Mouse (Mus musculus): ENCODE measurements around the gene Exoc3l4. TPM values are rescaled to one million over a fixed set of nuclear protein-coding genes. Genes with fewer than 3 reads are reported as not detected.

Gene Exoc3l4
- polyA plus RNA-seq, 1 experiment from 2014 or later, result 5.7 TPM

DNA sequence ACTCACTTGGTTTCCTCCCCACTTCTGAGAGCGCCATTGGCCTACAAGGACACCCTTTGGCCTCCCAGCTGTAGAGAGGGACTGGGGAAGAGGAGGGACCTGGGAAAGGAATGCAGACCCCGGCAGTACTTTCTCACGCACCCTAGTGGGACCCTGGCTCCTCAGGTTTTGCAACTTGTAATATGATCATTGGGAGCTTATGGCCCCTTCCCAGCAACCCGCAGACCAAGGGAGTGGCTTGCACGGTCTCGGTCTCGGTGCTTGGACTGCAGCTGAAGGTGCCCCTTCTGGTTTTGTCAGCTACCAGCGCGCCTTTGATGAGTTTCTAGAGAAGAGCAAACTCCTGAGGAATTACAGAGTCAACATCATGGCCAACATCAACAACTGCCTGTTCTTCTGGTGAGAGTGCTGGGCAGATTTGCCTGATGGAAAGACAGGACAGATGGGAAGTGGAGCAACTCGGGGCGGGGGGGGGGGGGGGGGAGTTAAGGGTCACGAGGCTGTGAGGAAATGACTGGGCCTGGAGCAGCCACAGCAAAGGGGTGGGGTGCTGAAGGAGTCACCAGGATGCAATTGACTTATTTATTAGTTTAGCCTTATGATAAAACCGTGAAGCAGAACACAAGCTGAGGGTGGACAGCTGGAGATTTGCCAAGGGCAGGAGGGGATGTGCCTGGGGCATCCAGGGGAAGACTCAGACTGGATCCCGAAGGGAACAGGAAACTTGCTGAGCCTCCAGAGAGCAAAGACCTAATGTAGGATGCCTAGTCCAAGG lies 32.3 kb downstream of the Exoc3l4 start:
- WGBS, result 17% methylated on average over 14 of the region's 14 CpGs
- no peak overlapping the region for H3K4me2 ChIP-seq (replicated peaks; ENCODE audit: low read depth, low read length)
- no peak overlapping the region for H3K27ac ChIP-seq (ENCODE audit: low read length)
- no peak for ATAC-seq (ENCODE audit: insufficient number of reproducible peaks, insufficient read depth, low FRiP score, low read depth)
- no peak overlapping the region for H3K4me3 ChIP-seq (ENCODE audit: low read depth, low read length)
- H3K9me3 ChIP-seq (ENCODE audit: control insufficient read depth, low read depth, low read length), result no peaks in the 10 kb centered on the region
- peaks cover 52% of the 10 kb centered on the region for H3K27me3 ChIP-seq (ENCODE audit: control insufficient read depth, insufficient read depth, low read length)
- no peaks in the 10 kb centered on the region for H3K36me3 ChIP-seq (ENCODE audit: control insufficient read depth, insufficient read depth, low read length)
- H3K4me1 ChIP-seq (ENCODE audit: control insufficient read depth, insufficient read depth, low read length), result peaks cover 27% of the 10 kb centered on the region; the same call in 1 of the 2 replicates
- no peak overlapping the region for H3K9ac ChIP-seq (replicated peaks; ENCODE audit: low read depth, low read length)

DNA sequence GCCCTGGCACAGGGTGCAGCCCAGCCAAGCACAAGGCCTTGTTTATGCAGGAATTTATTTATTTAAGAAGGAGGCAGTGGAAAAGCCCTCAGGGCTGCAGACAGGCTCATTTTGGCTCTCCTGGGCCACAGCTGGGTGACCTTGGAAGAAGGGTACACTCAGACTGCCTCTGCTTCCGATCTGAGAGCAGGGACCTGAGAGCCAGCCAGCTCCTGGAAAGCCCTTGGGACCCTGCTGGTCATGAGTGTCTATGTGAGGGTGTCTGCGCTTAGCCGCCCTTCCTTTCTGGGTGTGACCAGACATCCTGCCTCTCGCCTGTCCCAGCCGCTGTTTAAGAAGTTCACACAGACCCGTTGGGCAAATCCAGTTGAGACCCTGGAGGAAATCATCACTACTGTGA lies 33.5 kb downstream of the Exoc3l4 start:
- WGBS, result 38% methylated on average over 6 of the region's 6 CpGs
- no peak for ATAC-seq (ENCODE audit: insufficient number of reproducible peaks, insufficient read depth, low FRiP score, low read depth)
- Histone ChIP-seq H3K4me1 (ENCODE audit: control insufficient read depth, insufficient read depth, low read length) (peaks cover 37% of the 10 kb centered on the region), H3K9ac (replicated peaks; ENCODE audit: low read depth, low read length) (no peak overlapping the region), H3K27me3 (ENCODE audit: control insufficient read depth, insufficient read depth, low read length) (peaks cover 40% of the 10 kb centered on the region), H3K9me3 (ENCODE audit: control insufficient read depth, low read depth, low read length) (no peaks in the 10 kb centered on the region), H3K36me3 (ENCODE audit: control insufficient read depth, insufficient read depth, low read length) (no peaks in the 10 kb centered on the region), H3K27ac (ENCODE audit: low read length) (no peak overlapping the region), H3K4me3 (ENCODE audit: low read depth, low read length) (no peak overlapping the region), H3K4me2 (replicated peaks; ENCODE audit: low read depth, low read length) (no peak overlapping the region)

DNA sequence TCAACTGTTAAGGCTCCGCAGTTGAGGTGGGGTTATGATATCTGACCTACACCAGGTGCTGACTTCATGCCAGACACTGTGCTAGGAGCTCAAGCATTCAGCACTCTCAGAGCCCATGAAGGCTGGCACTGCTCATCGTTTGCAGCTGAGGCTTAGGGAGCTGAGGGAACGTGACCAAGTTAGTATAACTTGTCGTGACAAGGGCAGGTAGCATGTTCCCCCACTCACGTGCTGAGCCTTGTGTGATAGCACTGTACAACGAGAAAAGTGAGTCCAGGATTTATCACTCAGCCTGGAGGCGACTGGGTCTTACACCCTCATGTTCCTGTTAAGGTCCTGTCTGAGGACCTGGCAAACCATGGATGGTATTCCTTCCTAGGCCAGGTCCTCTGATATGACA lies 34.7 kb downstream of the Exoc3l4 start:
- Histone ChIP-seq H3K4me3 (ENCODE audit: low read depth, low read length) (no peak overlapping the region), H3K4me1 (ENCODE audit: control insufficient read depth, insufficient read depth, low read length) (peaks cover 39% of the 10 kb centered on the region), H3K36me3 (ENCODE audit: control insufficient read depth, insufficient read depth, low read length) (no peaks in the 10 kb centered on the region), H3K27me3 (ENCODE audit: control insufficient read depth, insufficient read depth, low read length) (peaks cover 28% of the 10 kb centered on the region), H3K9me3 (ENCODE audit: control insufficient read depth, low read depth, low read length) (no peaks in the 10 kb centered on the region), H3K4me2 (replicated peaks; ENCODE audit: low read depth, low read length) (no peak overlapping the region), H3K27ac (ENCODE audit: low read length) (no peak overlapping the region), H3K9ac (replicated peaks; ENCODE audit: low read depth, low read length) (no peak overlapping the region)
- no peak for ATAC-seq (ENCODE audit: insufficient number of reproducible peaks, insufficient read depth, low FRiP score, low read depth)
- 78% methylated on average over 7 of the region's 7 CpGs for WGBS

DNA sequence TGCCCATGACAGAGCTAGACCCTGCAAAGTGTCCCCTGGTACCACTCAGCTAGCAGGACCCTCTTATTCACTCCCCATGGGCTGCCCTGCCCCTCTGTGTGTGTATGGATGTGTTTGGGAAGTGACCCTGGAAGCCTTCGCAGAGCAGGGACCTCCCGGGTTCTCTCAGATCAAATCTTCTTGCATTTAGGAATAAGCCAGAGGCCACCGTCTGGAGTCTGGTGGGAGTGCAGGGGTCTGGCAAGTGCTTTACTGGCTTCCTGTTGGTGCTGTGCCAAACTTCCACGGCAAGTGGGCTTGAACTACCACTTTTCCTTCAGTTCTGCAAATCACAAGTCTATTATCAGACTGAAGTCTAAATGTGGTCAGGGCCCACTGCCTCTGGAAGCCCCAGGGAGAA lies 37.2 kb downstream of the Exoc3l4 start:
- Histone ChIP-seq H3K9me3 (ENCODE audit: control insufficient read depth, low read depth, low read length) (no peaks in the 10 kb centered on the region), H3K4me2 (replicated peaks; ENCODE audit: low read depth, low read length) (no peak overlapping the region), H3K27me3 (ENCODE audit: control insufficient read depth, insufficient read depth, low read length) (peaks cover 4% of the 10 kb centered on the region; the same call in 1 of the 2 replicates), H3K4me3 (ENCODE audit: low read depth, low read length) (no peak overlapping the region), H3K27ac (ENCODE audit: low read length) (no peak overlapping the region), H3K36me3 (ENCODE audit: control insufficient read depth, insufficient read depth, low read length) (no peaks in the 10 kb centered on the region), H3K9ac (replicated peaks; ENCODE audit: low read depth, low read length) (no peak overlapping the region), H3K4me1 (ENCODE audit: control insufficient read depth, insufficient read depth, low read length) (peaks cover 25% of the 10 kb centered on the region)
- ATAC-seq (ENCODE audit: insufficient number of reproducible peaks, insufficient read depth, low FRiP score, low read depth), result no peak
- 33% methylated on average over 4 of the region's 4 CpGs for WGBS

DNA sequence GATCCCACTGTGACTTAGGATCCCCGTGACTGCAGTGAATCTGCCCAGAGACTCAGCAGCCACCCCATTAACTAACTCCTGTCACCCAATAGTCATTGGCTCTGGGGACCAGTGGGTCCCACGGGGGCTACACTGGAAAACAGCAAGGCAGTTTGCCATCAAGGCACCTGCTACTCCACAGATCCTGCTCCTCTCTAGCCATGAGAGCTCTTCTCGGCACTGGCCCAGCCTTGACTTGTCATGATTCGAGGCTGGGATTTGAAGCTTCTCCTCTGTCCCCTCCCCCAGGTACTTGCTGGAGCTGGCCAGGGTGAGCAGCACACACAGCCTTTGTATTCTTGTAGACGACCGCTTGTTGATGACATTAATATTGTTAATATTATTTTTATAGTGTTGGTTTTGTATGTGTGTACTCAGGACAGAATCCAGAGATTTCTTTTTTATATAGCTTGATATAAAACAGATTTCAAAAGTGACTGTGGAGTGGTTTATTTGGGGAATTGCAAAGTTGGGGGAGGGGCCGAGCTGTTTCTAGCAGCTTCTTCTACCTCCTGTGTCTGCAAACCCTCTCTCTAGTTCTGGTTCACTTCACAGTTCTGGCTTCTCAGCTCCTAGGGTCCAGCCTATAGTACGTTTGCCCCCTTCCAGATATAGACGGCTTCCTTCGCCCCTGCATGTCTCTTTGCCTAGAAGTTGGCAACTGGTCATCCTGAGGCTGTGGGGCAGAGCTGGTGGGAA lies 37.9 kb downstream of the Exoc3l4 start:
- H3K9ac ChIP-seq (replicated peaks; ENCODE audit: low read depth, low read length), result no peak overlapping the region
- 51% methylated on average over 10 of the region's 10 CpGs for WGBS

DNA sequence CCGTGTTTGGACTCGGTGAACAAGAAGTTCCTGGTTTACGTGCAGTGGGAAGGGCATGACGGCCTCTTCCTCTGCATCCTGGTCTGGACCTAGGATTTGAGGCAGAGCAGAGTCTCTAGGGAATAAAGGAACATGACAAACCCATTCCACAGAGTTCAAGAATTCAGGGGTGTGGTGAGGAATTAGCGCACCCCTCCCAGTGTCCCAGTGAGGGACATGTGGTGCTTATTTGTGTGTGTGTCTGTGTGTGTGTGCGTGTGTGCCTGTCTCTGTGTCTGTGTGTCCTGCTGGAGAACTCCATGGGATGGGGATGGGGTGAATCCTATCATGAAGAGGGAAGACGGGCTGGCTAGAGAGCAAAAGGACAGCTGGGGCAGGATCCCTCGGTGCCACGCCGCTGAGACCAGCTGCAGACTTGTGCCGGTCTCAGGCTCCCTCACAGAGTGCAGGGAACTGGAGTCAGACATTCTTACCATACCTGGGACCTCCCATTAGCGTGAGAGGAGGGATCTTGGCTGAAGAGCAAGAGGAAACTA lies 38.6 kb downstream of the Exoc3l4 start:
- WGBS, result 65% methylated on average over 12 of the region's 12 CpGs
- no peak overlapping the region; the same call in 1 of the 2 replicates for H3K27ac ChIP-seq (ENCODE audit: low read length)
- H3K9me3 ChIP-seq (ENCODE audit: control insufficient read depth, low read depth, low read length), result no peaks in the 10 kb centered on the region
- no peak overlapping the region for H3K4me2 ChIP-seq (replicated peaks; ENCODE audit: low read depth, low read length)
- no peaks in the 10 kb centered on the region for H3K36me3 ChIP-seq (ENCODE audit: control insufficient read depth, insufficient read depth, low read length)
- peaks cover 19% of the 10 kb centered on the region for H3K4me1 ChIP-seq (ENCODE audit: control insufficient read depth, insufficient read depth, low read length)
- peaks cover 4% of the 10 kb centered on the region; the same call in 1 of the 2 replicates for H3K27me3 ChIP-seq (ENCODE audit: control insufficient read depth, insufficient read depth, low read length)
- H3K9ac ChIP-seq (replicated peaks; ENCODE audit: low read depth, low read length), result no peak overlapping the region
- ATAC-seq (ENCODE audit: insufficient number of reproducible peaks, insufficient read depth, low FRiP score, low read depth), result no peak
- no peak overlapping the region for H3K4me3 ChIP-seq (ENCODE audit: low read depth, low read length)

More for the DNA sequence above, 37.9 kb downstream of the Exoc3l4 start:
- Histone ChIP-seq H3K36me3 (ENCODE audit: control insufficient read depth, insufficient read depth, low read length) (no peaks in the 10 kb centered on the region), H3K4me3 (ENCODE audit: low read depth, low read length) (no peak overlapping the region), H3K4me1 (ENCODE audit: control insufficient read depth, insufficient read depth, low read length) (peaks cover 22% of the 10 kb centered on the region), H3K4me2 (replicated peaks; ENCODE audit: low read depth, low read length) (no peak overlapping the region), H3K9me3 (ENCODE audit: control insufficient read depth, low read depth, low read length) (no peaks in the 10 kb centered on the region), H3K27me3 (ENCODE audit: control insufficient read depth, insufficient read depth, low read length) (peaks cover 4% of the 10 kb centered on the region; the same call in 1 of the 2 replicates), H3K27ac (ENCODE audit: low read length) (no peak overlapping the region; the same call in 1 of the 2 replicates)
- no peak for ATAC-seq (ENCODE audit: insufficient number of reproducible peaks, insufficient read depth, low FRiP score, low read depth)

DNA sequence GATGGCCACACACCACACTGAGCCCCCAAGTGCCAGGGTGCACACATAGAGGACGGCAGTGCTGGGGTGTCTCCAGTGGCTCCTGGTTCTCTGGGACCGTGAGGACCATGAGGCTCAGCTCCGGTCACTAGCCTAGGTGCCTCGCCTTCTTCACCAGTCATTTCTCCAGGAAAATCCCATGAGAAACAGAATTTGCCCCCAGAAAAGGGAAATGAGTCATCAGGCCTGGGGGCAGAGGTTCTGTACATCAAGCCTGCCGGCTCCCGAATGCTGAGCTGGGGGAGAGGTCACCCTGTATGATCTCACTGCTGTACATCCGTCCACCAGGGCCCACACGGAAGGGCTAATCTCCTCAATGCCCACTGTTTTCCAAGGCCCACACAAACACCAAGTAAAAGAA lies 39.0 kb downstream of the Exoc3l4 start:
- no peak overlapping the region for H3K9ac ChIP-seq (replicated peaks; ENCODE audit: low read depth, low read length)
- WGBS, result 60% methylated on average over 8 of the region's 8 CpGs
- H3K9me3 ChIP-seq (ENCODE audit: control insufficient read depth, low read depth, low read length), result no peaks in the 10 kb centered on the region
- ATAC-seq (ENCODE audit: insufficient number of reproducible peaks, insufficient read depth, low FRiP score, low read depth), result no peak
- no peak overlapping the region for H3K27ac ChIP-seq (ENCODE audit: low read length)
- no peak overlapping the region for H3K4me3 ChIP-seq (ENCODE audit: low read depth, low read length)
- H3K4me2 ChIP-seq (replicated peaks; ENCODE audit: low read depth, low read length), result no peak overlapping the region
- peaks cover 19% of the 10 kb centered on the region for H3K4me1 ChIP-seq (ENCODE audit: control insufficient read depth, insufficient read depth, low read length)
- H3K36me3 ChIP-seq (ENCODE audit: control insufficient read depth, insufficient read depth, low read length), result no peaks in the 10 kb centered on the region
- peaks cover 4% of the 10 kb centered on the region; the same call in 1 of the 2 replicates for H3K27me3 ChIP-seq (ENCODE audit: control insufficient read depth, insufficient read depth, low read length)

DNA sequence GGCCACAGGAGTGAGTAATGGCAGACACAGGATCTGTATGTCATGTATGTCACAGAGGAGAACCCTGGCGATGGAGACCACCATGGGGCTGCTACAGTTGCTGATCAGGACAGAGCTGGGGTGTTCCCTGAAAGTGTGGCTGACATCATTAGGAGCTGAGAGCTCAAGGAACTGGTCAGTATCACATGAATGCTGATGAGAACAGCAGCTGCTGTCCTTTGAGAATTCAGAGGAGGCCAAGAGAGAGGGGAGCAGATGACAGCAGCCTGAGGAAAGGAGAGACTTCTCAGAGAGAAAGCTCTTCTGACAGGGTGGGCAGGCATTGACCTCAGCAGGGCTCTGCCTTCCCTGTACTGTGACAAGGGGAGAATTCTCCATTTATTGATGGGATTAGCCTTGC lies 40.9 kb downstream of the Exoc3l4 start:
- no peaks in the 10 kb centered on the region for H3K27me3 ChIP-seq (ENCODE audit: control insufficient read depth, insufficient read depth, low read length)
- WGBS, result 73% methylated on average over 1 of the region's 1 CpGs
- no peaks in the 10 kb centered on the region for H3K36me3 ChIP-seq (ENCODE audit: control insufficient read depth, insufficient read depth, low read length)
- H3K4me2 ChIP-seq (replicated peaks; ENCODE audit: low read depth, low read length), result no peak overlapping the region
- H3K4me3 ChIP-seq (ENCODE audit: low read depth, low read length), result no peak overlapping the region
- H3K4me1 ChIP-seq (ENCODE audit: control insufficient read depth, insufficient read depth, low read length), result peaks cover 19% of the 10 kb centered on the region
- no peak overlapping the region for H3K27ac ChIP-seq (ENCODE audit: low read length)
- no peak for ATAC-seq (ENCODE audit: insufficient number of reproducible peaks, insufficient read depth, low FRiP score, low read depth)
- no peak overlapping the region for H3K9ac ChIP-seq (replicated peaks; ENCODE audit: low read depth, low read length)
- no peaks in the 10 kb centered on the region for H3K9me3 ChIP-seq (ENCODE audit: control insufficient read depth, low read depth, low read length)

Measured in stomach, embryonic 14.5 days (tissue).